Mouse (Mus musculus) thymus, postnatal 4 days (tissue): ENCODE data around the gene AY358078.
"Not testable (repeated sequence)": the region's sequence is repeated elsewhere in the genome, so short reads cannot be mapped to it uniquely, and the experiment has no call there.

Experiments used
- DNase-seq: peaks from one replicate; pipeline ENCODE4 v3.0.0; 2021

Gene AY358078

GRCm38 (mm10) chr14:51799746-51800145 lies at the start of gene AY358078:
Gene AY358078 (plus strand): TSS chr14:51800046.
- DNase-seq: no peak

- no peak for DNase-seq
These were observed 43.9 kb upstream of the AY358078 start for GRCm38 (mm10) chr14:51755944-51756343.

- DNase-seq: not testable (repeated sequence)
These were observed 28.5 kb upstream of the AY358078 start for GRCm38 (mm10) chr14:51771378-51771777.

- no peak for DNase-seq
These were observed 26.4 kb upstream of the AY358078 start, which contains the start of gene Ang4 for GRCm38 (mm10) chr14:51773490-51773889. Gene Ang4 (minus strand): TSS chr14:51773590.

DNA sequence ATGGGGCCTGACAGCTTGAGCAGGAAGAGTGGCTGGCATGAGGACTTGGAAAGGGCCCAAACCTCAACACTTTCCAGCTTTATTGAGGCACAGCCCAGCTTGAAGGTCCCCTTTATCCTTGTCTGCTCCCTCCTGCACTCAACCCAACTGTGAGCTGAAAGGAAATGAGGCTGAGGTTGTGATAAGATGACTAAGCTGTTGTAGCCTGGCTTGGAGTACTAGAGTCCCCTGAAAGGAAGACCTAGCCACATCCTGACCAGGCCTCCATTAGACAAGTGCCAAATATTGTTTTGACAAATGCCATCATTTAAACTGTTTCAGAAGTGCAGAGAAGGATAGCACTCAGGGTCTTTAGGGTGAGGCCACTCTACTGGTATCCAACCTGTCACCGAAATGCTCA lies 22.1 kb upstream of the AY358078 start:
- no peak for DNase-seq

GRCm38 (mm10) chr14:51778865-51779481 lies 20.9 kb upstream of the AY358078 start:
- DNase-seq: no peak

DNA sequence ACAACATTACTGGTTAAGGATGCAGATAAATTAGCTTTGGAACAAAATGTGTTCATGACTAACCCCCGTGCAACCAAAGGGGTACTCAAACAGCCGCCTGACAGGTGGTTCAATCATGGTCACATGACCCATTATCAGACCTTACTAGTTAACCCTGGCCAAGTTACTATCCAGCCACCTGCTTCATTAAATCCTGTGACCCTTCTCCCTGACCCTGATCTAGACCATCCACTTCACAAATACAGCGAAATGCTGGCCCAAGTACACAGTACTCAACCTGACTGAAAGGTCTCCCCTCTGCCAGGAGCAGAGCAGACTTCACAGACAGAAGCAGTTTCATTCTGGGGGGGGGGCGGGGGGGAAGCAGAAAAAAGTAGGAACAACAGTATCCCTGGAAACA lies 13.5 kb upstream of the AY358078 start:
- no peak for DNase-seq

DNA sequence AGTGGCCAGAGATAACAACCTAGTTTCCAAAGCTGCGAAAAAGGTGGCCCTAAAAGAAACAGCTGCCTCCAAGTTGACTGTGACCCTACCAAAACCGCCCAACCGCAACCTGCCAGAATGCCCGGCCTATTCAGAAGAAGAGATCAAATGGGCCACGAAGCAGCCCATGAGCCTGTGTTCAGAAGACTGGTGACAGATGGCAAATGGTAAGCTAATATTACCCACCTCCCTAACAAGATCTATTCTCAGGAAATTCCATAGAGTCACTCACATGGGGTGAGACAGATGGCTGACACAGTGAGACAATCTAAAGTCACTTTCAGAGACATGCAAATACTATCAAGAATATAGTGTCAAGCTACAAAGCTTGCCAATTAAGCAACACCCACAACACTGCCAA lies 12.8 kb upstream of the AY358078 start:
- DNase-seq: no peak

DNA sequence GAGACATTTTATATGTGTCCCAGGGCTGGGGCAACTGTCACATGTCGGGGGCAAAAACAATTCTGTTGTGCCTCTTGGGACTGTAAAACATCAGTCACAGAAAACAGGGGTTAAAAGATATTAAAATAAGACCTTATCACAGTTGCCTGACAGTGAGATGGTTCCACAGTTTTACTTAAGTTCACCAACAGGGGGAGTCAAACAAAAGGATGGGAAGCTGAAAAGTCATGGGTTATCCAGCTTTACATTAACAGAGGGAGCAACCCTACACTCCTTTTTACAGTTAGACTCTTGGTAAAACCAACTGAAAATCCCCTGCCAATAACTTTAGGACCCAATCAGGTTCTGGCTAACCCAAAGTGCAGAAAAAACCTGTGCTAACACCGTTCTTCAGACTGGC lies 10.7 kb upstream of the AY358078 start:
- no peak for DNase-seq

- DNase-seq: no peak
These were observed 5.7 kb upstream of the AY358078 start for GRCm38 (mm10) chr14:51794106-51794505.

GRCm38 (mm10) chr14:51826625-51827024 lies 26.8 kb downstream of the AY358078 start:
- no peak for DNase-seq

DNA sequence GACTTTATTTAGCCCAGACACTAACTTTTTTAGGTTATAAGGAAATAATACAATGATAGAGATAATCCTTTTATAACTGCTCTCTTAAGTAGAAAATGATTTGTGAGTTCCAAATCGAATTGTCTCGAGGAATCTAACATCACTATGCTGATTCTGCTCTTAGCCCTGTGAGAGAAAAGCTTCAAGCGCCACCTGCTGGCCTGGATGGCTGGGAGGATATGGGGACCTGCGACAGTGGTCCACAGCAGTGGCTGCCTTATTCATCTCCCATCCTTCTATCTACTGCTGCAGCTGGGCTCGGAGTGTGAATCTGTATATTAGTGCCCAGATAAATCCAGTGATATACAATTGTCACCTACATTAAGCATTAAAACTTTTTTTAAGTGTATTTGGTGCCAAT lies 28.0 kb downstream of the AY358078 start:
- DNase-seq: peak; percentile 45

GRCm38 (mm10) chr14:51829188-51829587 lies 29.3 kb downstream of the AY358078 start:
- DNase-seq: no peak

GRCm38 (mm10) chr14:51838480-51838879 lies 38.6 kb downstream of the AY358078 start:
- DNase-seq: peak; percentile 15

DNA sequence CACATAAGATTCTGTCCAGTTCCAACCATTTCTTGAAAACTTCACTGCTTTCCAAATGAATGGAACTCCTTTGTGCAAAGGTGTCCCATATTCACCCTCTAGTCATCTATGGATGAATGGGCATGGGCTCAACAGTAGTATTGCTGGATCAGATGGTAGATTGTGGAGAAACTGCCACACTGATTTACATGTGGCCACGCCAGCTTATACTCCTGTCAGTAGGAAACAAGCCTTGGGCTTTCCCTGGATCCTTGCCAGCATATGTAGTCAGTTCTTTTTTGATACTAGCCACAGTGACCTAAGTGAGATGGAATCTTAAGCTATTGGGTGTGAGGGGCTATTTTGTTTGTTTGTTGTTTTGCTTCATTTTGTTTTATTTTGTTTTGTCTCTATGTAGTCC lies 42.4 kb downstream of the AY358078 start:
- no peak for DNase-seq

DNA sequence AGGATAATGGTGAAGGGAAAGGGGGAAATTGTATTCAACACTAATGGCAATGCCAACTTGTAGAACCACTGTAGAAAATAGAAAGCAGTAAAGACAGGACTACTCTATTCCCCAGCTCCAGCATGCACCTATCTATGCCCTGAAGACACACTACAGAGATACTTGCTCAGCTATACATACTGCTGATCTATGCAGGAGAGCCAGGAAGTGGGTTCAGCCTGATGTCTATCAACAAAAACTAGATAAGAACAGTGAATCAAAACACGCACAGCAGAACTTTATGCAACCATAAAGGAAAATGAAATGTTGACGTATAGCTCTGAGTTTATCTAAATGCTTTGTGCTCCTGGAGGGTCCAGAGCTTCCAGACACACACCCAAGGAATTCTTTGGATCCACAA lies 42.9 kb downstream of the AY358078 start:
- DNase-seq: no peak

GRCm38 (mm10) chr14:51843882-51844281 lies 44.0 kb downstream of the AY358078 start:
- DNase-seq: no peak

- no peak for DNase-seq
These were observed 46.7 kb downstream of the AY358078 start for GRCm38 (mm10) chr14:51846566-51846965.

DNA sequence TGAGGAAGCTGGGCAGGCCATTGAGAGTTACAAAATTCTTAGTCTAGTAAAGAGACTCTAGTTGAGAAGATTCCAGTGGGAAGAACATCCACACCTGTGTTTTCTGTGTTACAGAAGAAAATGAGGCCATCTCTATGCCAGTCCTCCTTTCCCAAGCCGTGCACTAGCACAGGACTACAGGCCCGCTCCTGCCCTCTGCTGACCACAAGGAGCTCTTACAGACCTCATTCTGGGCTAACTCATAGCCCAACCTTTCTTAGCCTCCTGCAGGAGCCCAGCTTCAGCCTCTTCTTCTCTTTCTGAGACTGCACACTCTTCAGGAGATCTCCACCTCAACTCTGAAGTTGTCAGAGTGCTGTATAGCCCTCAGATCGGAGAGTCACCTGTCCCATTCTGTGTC lies 51.2 kb downstream of the AY358078 start:
- DNase-seq: peak; percentile 18

GRCm38 (mm10) chr14:51853399-51853798 lies 53.6 kb downstream of the AY358078 start, which contains the start of gene Ear6:
Gene Ear6 (plus strand): TSS chr14:51853699.
- no peak for DNase-seq

GRCm38 (mm10) chr14:51855280-51855679 lies 55.4 kb downstream of the AY358078 start:
- DNase-seq: not testable (repeated sequence)

DNA sequence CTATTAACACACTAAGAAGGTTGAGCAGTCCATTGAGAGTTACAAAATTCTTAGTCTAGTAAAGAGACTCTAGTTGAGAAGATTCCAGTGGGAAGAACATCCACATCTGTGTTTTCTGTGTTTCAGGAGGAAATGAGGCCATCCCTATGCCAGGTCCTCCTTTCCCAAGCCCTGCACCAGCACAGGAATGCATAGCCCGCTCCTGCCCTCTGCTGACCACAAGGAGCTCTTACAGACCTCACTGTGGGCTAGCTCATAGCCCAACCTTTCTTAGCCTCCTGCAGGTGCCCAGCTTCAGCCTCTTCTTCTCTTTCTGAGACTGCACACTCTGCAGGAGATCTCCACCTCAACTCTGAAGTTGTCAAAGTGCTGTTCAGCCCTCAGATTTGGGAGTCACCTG lies 63.8 kb downstream of the AY358078 start:
- not testable (repeated sequence) for DNase-seq

DNA sequence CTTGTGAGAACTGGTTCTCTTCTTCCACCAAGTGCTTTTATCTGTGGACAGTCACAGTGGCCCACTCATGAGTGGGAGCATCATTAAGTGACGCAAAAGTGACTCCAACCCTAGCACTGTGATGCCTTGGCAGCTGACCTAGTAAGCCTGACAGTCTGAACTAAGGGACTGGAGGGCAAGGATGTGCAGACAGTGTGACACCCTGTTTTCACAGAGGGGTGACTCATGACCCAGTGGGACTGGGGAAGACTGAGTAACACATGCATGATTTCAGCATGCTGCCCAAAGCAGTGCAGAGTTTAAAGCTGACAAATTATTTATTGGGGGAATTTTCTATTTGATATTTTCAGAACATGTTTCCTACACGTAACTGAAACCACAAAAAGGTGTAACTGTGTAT lies 70.9 kb downstream of the AY358078 start:
- DNase-seq: no peak

- DNase-seq: no peak
These were observed 71.9 kb downstream of the AY358078 start for GRCm38 (mm10) chr14:51871741-51872140.
